Mouse (Mus musculus): ENCODE measurements around the gene Rhbdd1.

Rhbdd1 gene

DNA sequence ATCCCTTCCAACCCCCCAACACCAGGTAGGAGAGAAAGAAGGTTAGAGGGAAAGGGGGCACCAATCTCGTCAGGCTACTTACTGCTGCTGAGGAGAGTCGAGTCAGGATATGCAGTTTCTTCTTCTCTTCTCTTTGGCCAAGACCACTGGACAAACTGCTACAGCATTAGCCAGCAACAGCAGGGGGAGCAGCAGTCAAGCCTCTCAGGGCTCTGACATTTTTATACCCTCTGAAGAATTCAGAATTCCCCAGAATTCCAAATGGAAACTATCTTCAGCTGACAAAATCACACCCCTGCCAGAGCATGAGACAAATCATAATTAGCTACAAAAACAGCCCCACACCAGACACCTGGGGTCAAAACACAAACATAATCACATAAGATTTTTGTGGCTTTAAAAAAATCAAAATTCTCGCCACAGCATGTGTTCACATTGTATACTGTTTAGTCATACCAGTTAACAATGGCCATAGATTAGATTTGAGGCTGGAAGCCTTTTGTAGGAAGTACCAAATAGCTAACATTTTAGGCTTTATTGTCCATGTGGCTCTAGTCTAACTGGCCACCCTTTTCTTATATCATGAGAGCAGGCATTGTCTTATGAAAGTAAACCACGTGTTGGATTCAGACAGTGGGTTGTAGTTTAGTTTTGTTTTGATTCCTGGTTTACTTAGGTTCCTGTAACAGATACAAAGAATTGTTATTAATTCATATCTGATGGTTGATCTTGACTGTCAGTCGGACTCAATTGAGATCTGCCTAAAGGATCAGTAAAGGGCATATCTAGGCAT, 55.6 kb downstream of the Rhbdd1 start:
- no peak for DNase-seq

DNA sequence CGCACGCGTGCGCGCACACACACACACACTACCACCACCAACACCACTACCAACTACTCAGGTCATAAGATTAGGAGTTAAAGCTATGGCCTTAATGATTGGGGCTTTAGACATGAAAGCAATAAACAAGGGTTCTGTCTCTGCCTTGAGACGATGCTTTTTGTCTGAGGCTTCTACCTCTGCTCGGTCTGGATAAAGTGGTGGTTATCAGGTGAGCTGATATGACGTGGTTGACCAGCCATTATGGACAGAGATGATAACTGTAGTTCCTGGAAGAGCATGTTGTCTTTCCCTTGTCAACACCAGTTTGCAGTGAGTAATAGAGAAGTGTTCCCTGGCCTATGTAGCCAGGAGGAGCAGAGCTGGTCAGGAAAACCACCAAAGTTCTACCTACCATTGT, 57.7 kb downstream of the Rhbdd1 start:
- DNase-seq, result no peak

DNA sequence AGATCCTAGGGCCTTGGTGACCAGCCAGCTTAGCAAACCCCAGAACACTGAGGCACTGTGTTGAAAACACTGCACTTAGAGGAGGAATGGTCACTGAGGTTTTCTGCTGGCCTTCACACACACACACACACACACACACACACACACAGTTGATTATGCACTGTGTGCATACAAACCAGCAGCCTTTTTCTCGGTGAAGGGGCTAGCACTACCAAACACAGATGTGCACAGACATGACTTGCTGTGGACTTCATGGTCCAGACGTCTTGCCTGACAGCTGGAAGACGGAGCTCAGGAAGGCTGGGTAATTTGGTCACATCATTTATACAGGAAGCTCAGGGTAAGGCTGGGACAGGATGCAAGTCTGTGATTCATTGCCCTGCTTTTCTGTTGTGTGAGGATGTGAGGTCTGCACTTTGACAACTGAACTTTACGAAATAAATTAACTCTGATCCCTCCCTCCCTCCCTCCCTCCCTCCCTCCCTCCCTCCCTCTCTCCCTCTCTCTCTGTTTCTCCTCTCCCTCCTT, 58.6 kb downstream of the Rhbdd1 start:
- DNase-seq, result no peak

DNA sequence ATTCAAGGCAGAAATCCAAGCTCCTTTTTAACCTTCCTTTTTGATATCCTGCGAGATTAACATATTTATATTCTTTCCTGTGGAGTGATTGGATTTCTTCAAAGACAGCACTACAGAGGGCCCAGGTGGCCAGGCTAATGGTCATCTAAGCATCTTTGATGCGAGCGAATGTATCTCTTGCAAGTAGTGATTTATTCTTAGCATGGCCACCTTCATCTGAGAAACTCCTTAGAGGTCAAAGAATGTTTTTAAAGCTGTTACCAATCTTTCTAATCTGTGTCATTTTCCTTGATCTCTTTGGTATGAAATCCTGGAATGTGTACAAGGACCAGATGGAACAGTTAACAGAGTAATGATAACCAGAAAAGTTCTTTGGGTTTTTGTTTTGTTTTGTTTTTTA, 59.2 kb downstream of the Rhbdd1 start:
- DNase-seq, result no peak

DNA sequence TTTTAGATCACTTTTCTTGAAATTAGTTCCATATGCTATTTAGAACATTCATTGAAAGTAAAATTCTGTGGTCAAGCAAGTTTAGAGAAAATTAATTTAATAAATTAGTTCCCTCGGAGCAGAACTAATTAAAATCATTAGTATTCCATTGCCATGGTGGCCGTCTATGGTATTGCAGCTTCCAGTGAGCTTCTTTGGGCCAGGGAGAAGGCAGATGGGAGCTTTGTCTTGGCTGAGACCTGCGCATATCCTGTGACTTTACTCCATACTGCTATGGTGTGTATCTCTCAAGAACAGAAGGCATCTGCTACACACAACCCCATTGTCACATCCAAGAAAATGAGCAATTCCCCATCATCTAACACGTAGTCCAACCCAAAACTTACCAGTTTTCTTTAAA, 65.7 kb downstream of the Rhbdd1 start:
- no peak for DNase-seq

DNA sequence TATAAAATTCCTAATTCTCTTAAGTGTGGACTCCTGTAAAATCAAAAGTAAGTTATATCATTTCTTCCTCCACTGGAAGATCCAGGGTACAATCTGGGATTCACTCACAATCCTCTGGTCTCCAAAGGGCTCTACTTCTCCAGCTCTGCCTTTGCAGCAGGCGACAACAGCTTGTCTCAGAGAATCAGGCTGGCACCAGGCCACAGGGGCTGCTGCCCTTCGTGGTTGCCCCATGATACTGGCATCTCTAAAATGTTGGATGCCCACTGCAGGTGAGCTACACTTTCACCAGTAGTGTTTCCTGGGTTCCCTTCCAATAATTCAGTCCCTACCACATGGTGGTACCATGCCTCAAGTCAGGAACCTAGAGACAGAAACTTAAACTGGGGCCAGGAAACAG, 67.9 kb downstream of the Rhbdd1 start:
- no peak for DNase-seq

DNA sequence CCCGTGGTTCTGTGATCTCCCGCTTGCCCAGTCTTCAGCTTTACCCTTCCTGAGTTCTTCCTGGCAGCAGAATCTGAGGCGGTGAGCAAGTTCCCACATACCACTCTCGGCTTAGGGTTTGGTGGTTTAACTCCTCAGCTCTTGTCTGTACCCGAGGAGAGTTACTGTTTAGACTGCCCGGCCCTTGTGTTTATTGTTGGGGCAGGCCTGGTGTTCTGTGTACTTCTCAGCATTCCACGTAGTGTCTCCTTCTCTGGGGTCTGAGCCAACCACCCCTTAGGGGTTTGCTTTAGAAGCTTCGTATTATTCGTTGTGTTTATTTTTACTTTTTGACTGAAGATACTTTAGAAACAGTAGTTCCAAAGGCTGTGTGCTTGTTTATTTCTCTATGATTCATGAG, 68.8 kb downstream of the Rhbdd1 start:
- no peak for DNase-seq

DNA sequence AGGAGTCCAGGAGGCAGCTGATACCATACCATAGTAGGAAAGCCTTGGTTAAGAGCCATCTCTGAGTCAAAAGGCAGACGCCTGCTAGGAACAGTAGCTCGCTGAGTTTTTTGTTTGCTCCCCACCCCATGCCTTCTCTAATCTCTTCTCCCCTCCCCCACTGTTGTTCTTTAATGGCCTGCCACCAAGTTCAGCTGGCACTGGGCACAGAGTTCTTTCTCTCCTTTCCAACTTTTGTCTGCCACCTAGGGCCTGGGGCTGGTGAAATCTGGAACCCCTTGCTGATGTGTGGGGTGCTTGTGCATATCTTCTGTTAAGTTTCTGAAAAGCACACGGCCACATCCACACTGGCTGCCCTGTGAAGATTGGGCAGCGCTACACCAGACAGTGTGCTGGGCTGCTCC, 69.6 kb downstream of the Rhbdd1 start:
- DNase-seq, result no peak

DNA sequence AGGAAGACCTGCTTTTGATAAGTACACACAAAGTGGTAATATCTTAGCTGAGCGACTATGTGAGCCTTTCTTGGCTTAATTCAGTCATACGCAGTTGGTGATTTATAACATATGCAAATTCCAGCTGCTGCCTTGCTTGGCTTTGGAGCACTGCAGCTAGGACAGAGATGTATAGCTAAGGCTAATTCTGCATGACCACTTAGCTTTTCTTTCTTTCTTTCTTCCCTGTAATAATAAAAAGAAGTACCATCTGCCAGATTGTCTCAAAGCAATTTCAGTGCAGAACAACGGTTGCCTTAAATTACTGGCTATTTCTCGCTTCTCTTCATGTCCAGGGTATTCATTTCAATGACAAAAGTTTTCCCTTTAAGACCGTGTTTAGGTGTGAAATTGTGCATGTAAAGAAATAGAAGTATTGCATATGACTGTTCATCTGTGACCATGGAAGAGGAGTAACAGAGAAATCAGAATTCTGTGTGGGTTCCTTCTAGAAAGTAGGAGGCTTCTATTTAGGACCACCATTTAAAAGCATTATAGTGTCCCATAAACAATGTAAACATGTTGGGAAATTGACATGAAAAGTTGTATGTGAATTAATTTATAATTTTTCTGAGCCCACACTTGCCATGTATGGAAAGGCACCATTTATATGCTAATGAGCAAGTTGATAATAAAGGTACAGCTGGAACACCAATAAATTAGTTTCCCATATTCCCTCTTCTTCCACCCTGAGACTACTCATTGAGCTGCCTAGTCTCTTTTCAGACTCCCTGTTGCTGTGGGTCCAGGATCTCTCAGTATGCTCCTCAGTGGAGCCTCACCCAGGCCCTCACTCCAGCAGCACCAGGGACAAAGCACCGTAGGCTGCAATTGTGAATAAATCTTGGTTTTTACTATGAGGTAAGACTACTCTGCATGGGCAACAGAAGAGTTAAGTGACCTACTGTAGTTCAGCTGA, 70.8 kb downstream of the Rhbdd1 start:
- DNase-seq, result no peak

DNA sequence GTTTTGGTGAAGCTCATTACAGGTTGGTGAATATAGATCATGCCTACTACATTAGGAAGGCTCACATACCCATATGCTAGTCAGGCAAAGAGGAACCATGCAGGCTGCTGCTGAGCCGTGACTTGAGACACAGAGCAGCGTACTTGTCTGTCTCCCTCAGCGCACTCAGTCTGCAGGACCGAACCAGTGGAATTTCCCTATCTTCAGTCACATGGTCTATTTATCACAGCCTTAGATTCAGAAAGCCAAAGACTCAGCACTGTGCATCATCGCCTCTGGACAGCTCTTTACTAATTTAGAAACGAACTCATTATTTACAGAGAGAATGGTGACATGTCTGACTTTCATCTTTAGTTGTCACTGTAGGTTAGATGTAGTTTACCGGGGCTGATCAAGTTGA, 73.1 kb downstream of the Rhbdd1 start:
- no peak for DNase-seq

DNA sequence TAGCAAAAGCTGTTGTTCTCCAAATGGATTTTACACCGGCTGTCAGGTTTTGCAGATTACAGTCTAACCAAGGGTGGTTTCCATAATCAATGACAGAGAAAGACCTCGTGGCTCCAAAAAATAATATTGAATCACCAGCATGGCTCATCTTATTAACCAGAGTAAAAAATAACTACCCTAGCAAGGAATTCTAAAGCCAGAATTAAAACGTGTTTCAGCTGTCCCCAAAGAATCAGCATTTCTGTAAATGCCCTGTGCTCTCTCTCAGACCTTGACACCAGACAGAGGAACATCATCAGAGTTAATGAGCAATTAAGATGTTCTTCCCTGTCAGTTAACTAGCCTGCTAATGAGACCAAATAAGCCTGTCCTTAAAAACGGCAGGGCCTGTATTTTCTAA, 79.1 kb downstream of the Rhbdd1 start:
- no peak for DNase-seq

DNA sequence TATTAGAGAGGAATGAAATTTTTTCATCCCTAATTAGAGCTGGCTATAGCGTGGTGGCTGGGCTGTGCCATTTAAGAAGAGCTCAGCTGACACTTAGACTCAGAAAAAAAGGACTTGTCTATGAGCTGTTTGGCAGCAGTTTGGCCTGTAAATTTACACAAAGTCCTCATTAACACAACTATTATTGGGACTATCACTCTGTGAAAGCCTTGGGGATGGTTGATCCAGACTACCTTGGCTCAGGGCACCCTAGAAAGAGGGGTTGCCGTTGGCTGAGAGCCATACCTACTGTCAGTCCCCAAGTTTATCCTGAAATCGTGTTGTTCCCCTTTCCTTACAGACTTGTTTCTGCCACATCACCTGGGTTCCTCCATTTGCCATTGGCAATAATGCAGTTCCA, 91.5 kb downstream of the Rhbdd1 start:
- no peak for DNase-seq

DNA sequence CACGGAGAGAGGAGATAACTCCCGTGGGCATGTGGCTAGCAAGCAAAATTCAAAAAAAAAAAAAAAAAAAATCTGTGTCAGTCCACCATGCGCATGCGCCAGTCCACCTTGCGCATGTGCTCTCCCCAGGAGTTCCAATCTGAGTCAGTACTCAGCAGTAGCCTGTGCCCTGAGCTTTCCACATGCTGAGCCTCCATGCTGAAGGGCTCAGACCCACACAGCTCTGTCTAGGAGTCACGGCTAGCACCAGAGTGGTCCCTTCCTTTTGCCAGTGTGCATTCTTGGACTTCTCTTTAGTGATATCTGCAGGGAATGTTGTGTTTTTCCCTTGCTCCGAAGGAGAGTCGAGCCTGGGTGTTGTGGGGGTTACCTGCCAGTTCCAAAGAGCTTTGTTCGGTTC, 93.0 kb downstream of the Rhbdd1 start:
- no peak for DNase-seq

DNA sequence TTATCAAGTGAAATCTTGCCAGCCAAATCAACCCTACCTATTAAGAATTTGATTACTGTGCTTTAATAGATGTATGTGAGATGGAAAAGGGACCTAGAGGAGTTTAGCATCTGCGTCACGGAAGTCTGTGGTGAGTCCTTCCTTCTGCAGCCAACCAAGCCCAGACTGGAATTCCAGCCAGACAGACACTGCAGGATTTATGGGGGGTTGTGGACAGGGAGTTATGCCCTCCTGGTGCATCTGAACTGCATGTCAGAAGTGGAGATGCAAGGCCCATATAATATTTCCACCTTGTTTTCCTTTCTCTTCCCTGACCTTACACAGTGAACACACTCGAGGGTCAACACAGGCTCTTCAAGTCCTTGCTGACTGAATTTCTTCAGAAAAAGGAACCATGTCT, 94.3 kb downstream of the Rhbdd1 start:
- no peak for DNase-seq

DNA sequence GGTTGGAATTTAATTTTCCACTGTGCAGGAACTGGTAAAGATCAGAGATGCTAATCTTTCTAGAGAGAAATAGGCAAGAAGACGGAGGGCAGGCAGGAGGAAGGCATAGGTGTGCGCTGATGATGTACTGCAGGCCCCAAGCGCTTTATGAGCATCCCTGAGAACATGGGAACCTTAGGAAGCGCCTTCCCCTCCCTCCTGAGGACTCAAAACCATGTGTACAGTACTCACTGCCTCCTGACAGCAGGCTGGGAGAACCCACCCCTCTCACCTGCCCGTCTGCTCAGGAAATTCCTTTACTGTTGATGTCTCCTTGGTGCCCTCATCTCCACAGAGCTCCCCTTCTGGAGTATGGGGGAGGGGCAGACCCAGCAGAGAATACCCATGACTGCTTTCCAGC, 95.3 kb downstream of the Rhbdd1 start:
- no peak for DNase-seq

DNA sequence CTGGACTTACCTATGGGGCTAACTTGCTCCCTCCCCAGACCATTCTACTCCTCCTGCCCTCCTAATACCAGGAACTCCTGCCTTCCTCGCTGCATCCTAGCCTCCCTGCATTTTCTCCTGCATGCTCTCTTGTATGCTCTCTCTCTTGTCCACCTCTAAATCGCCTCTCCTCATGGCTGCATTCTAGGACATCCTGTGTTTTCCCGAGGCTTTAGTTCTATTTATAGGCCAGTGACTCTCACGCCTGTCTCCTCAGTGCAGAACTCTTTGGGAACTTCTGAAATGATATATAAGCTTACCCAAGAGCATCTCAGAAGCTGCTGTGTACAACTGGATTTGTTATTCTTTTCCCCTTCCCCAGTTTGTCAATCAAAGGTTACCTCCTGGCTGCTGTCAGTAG, 95.8 kb downstream of the Rhbdd1 start:
- no peak for DNase-seq

DNA sequence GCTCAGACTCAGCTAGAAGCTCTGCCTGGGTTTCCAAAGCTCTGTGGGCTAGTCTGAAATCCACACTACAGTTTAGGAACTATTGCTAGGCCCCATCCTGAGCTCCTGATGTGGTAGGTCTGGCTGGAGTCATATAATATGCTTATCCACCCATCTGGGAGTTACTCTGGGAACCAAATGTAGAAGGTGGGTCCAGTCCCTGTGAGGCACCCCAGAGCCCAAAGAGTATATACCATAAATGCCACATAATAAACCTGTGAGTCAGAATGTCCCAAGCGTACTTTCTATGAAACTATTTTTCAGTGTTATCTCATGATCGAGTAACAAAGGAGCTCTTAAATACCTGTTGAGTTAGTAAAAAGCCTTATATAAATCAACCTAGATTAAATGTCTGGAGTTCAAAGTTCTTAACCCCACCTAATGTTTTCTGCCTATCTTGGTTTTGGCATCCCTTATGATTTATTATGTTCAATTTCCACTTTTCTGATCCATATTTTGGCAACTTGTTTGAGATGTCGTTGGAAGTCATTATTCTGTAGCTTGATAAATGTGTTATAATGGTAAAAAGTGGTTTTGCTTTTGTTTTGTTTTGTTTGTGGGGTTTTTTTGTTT, 98.3 kb downstream of the Rhbdd1 start:
- no peak for DNase-seq

DNA sequence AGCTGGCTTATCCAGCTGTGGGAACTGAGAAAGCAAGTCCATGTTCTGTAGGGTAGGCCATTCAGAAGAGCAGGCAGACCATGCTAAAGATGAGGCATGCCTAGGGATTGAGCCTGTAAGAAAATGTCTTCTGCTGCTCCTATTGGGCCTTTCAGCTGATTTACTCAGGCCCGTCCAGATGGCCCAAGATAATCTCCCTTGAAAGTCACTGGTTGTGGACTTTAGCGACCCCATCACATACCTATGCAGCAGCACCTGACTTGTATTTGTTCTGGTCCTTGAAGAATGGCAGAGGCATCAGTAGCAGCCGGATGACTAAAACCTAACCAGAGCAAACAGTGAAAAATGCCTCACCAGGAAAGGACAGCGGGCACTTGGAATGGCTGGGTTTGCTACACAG, 99.4 kb downstream of the Rhbdd1 start:
- DNase-seq, result no peak

DNA sequence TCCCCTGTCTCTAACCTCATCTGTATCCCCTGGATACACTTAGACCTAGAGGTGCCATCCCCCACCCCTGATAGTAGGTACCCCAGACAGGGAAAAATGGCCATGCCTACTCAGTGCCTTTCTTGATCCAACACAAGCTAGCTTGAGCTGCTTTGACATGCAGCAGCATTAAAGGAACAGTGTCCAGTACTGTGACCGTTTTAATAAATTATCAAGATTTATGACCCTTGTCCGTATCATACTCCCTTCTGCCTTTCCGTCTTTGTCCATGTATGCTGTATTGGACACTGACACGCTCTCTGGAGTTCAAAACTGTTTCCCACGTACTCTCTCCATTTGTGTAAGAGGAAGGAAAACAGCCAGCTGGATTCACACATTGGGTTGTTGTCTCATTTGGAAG, 111.5 kb downstream of the Rhbdd1 start:
- no peak for DNase-seq

DNA sequence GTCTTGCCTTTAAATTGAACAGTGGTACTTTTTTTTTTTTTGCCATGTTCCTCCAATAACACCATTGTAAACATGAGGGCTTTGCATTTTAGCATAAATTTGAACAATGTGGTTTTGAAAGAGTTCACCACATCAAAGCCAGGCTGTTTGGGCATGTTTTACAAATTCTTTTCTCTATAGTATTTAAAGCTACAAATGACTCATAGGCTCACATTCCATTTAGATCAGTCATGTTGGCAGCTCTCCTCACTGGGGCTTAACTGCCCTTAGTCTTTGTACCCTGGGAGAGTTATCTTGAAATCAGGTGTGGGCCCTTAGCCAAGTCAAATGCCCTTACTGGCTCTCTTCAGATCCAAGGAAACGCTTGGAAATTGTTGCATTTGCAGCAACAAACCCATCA, 112.8 kb downstream of the Rhbdd1 start:
- DNase-seq, result no peak

DNA sequence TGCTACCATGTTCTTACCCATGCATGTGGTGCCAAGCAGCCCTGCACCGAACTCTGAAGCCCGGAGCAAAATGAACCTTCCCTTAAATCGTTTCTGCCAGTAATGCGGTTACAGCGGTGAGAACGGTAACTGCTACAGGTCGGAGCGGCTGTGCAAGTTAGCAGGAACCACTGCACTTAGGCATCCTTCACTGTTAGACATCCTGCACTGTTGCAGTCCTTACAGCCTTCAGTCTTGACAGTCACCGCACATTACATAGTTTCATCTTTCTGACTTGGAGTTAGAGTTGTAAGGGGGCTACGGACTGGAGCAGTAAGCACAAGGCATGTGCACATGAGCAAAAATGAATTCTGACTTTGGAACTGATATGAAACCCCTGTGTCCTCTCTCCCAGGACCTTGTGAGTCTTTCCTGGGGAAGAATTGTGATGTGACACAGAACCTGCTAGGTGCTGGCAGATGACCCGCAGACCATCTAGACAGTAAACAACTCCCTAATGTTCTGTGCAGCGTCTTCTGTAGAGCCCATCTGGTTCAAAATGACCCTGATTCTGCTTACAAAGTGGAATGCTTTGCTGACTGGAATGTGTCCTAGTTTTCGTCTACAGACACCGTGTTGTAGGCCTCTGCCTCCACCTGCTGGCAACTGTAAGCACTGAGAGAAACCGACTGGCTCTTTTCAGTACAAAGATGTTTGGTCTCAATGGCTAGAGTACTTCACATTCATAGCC, 116.8 kb downstream of the Rhbdd1 start:
- peak; percentile 74 for DNase-seq

DNA sequence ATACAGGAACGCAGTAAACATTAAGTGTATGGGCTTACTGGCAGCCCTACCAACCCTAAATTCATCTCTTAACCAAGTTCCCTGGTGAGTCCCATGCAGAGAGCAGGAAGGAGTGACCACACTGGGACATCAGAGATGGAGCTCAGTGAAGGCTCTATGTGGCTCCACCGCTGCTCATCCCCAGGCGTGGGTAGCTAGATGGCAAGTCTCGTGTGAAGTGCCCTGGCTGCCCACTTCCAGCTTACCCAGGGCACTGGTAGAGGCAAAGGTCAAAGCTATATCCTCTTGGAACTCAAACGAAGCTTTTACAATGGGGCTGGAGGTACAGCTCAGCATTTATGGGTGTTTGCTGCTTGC, 117.4 kb downstream of the Rhbdd1 start:
- no peak for DNase-seq

DNA sequence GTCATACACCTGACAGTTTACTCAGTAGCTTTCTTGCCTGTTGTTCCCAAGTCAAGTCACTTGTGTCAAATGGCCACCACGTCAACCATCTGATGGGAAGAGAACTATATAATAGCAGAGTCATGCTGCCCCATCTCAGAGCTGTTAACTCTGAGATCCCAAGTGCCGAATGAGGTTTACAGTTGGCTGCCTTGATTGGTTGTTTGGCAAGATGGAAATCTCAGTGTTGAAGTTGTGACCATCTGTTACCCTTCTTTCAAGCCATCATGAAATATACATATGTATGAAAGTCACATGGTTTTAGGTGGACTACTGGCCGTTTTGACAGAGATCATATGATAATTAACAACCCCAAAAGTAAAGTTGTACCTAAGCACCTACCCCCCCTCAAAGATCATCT, 121.0 kb downstream of the Rhbdd1 start:
- DNase-seq, result no peak

Measured in right cerebral cortex, postnatal 25 days (tissue).